Mouse (Mus musculus): Measurements from ENCODE around the gene Dnajc8.

DNA sequence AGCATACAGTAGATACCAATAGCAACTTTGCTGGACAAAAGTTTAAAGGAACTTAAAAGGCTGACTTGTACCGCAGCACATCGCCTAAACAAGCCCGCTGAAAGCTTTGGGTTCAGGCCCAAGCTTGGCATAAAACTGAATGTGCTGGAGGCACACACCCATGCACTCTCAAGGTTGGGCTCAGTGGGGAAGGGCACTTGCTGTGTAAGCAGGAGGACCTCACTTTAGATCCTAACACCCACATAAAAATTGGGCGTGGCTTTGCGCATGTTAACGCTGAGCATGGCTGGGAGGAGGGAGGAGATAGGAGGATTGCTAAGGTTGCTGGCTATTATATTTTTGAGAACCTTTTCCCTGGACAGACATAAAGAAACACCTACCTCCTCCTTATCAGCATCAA is 10.5 kb upstream of the Dnajc8 start:
- TF ChIP-seq CTCF (IDR thresholded peaks at IDR 0.05; ENCODE audit: control insufficient read depth, insufficient read depth, insufficient replicate concordance, low read depth, low read length) (no peak), POLR2A (IDR thresholded peaks at IDR 0.05; ENCODE audit: control insufficient read depth, low read depth, low read length) (no peak)

Measured in testis, adult 2 months (tissue).